In genomic region chr19:47359166-47359931, GRCm38 (mm10) we compare ENCODE assay signal across 8 mouse cellular contexts.
DNase-seq lines count a peak whose midpoint lies in the region; ATAC-seq and TF ChIP-seq lines count a peak whose summit lies in the region.

No protein-coding gene starts in this region.

- no peak overlapping the region for H3K9ac ChIP-seq in hindbrain, embryonic 13.5 days
- H3K9ac ChIP-seq in embryonic facial prominence, embryonic 14.5 days (ENCODE audit: low read depth, low read length) = peak overlapping the region; percentile 46
- no peak overlapping the region for H3K9ac ChIP-seq in liver, adult 2 months (ENCODE audit: low read depth, low read length)
- no peak overlapping the region for H3K9ac ChIP-seq in stomach, embryonic 15.5 days

- H3K4me3 ChIP-seq in hindbrain, embryonic 10.5 days = peak overlapping the region; percentile 34
- H3K4me3 ChIP-seq in hindbrain, embryonic 13.5 days = no peak overlapping the region
- H3K4me3 ChIP-seq in embryonic facial prominence, embryonic 14.5 days (ENCODE audit: low read depth, low read length) = peak overlapping the region; percentile 13; the same call in 1 of the 2 replicates
- H3K4me3 ChIP-seq in liver, adult 2 months (ENCODE audit: insufficient read depth, low read depth, low read length) = peak overlapping the region; percentile 16
- H3K4me3 ChIP-seq in stomach, embryonic 15.5 days (replicated peaks) = peak overlapping the region; percentile 20

- no peak for ATAC-seq in hindbrain, embryonic 13.5 days (ENCODE audit: low FRiP score)
- peak; percentile 5; the same call in 1 of the 2 replicates for ATAC-seq in embryonic facial prominence, embryonic 14.5 days (ENCODE audit: low read depth)
- ATAC-seq in stomach, embryonic 15.5 days (ENCODE audit: insufficient read depth, low FRiP score, low read depth) = 0 out of 2 replicates have a peak, but pooled peaks have one; percentile 11

- H3K4me1 ChIP-seq in hindbrain, embryonic 10.5 days (replicated peaks) = peaks cover 65% of the 10 kb centered on the region
- H3K4me1 ChIP-seq in hindbrain, embryonic 13.5 days (replicated peaks) = peaks cover 24% of the 10 kb centered on the region
- no peaks in the 10 kb centered on the region; the same call in 1 of the 2 replicates for H3K4me1 ChIP-seq in embryonic facial prominence, embryonic 14.5 days (ENCODE audit: control insufficient read depth, insufficient read depth, low read length)
- no peaks in the 10 kb centered on the region for H3K4me1 ChIP-seq in liver, adult 2 months (ENCODE audit: control insufficient read depth, insufficient read depth, low read length)
- H3K4me1 ChIP-seq in stomach, embryonic 15.5 days = 0 out of 2 replicates have a peak, but pooled peaks cover 5% of the 10 kb centered on the region

- H3K4me2 ChIP-seq in hindbrain, embryonic 13.5 days = no peak overlapping the region; the same call in 1 of the 2 replicates
- H3K4me2 ChIP-seq in embryonic facial prominence, embryonic 14.5 days (ENCODE audit: low read depth, low read length) = peak overlapping the region; percentile 30
- H3K4me2 ChIP-seq in stomach, embryonic 15.5 days = peak overlapping the region; percentile 36

- H3K36me3 ChIP-seq in hindbrain, embryonic 10.5 days = peaks cover 32% of the 10 kb centered on the region
- H3K36me3 ChIP-seq in hindbrain, embryonic 13.5 days = no peaks in the 10 kb centered on the region
- H3K36me3 ChIP-seq in embryonic facial prominence, embryonic 14.5 days (ENCODE audit: control insufficient read depth, insufficient read depth, low read length) = peaks cover 23% of the 10 kb centered on the region; the same call in 1 of the 2 replicates
- H3K36me3 ChIP-seq in liver, adult 2 months (ENCODE audit: control insufficient read depth, insufficient read depth, low read length) = no peaks in the 10 kb centered on the region; the same call in 1 of the 2 replicates
- H3K36me3 ChIP-seq in stomach, embryonic 15.5 days = 0 out of 2 replicates have a peak, but pooled peaks cover 6% of the 10 kb centered on the region

- intact Hi-C loops in left cerebral cortex, postnatal 10 days (cut with DNase I) = loop anchor here (10.0 kb wide), 1 partner anchor 465 kb away; no protein-coding TSS in a partner anchor

- no peaks in the 10 kb centered on the region; the same call in 1 of the 2 replicates for H3K27me3 ChIP-seq in hindbrain, embryonic 10.5 days (ENCODE audit: insufficient read depth, poor library complexity, severe bottlenecking)
- H3K27me3 ChIP-seq in hindbrain, embryonic 13.5 days = no peaks in the 10 kb centered on the region; the same call in 1 of the 2 replicates
- no peaks in the 10 kb centered on the region for H3K27me3 ChIP-seq in embryonic facial prominence, embryonic 14.5 days (replicated peaks; ENCODE audit: control insufficient read depth, insufficient read depth, low read length)
- no peaks in the 10 kb centered on the region for H3K27me3 ChIP-seq in liver, adult 2 months (ENCODE audit: control insufficient read depth, insufficient read depth, low read length)
- no peaks in the 10 kb centered on the region for H3K27me3 ChIP-seq in stomach, embryonic 15.5 days (replicated peaks)

- TF ChIP-seq CTCF in liver, adult 2 months (IDR thresholded peaks at IDR 0.05; ENCODE audit: low read depth, low read length) = no peak

- H3K79me2 ChIP-seq in liver, adult 2 months (ENCODE audit: control insufficient read depth, insufficient read depth, low read length) = no peaks in the 10 kb centered on the region

- H3K27ac ChIP-seq in hindbrain, embryonic 10.5 days = peak overlapping the region; percentile 62
- no peak overlapping the region; the same call in 1 of the 2 replicates for H3K27ac ChIP-seq in hindbrain, embryonic 13.5 days
- H3K27ac ChIP-seq in embryonic facial prominence, embryonic 14.5 days (replicated peaks; ENCODE audit: low read depth, low read length) = peak overlapping the region; percentile 41
- no peak overlapping the region for H3K27ac ChIP-seq in liver, adult 2 months (replicated peaks; ENCODE audit: insufficient read depth, low read depth, low read length)
- no peak overlapping the region; the same call in none of the 2 replicates for H3K27ac ChIP-seq in stomach, embryonic 15.5 days

- no peaks in the 10 kb centered on the region for H3K9me3 ChIP-seq in hindbrain, embryonic 10.5 days
- no peaks in the 10 kb centered on the region for H3K9me3 ChIP-seq in hindbrain, embryonic 13.5 days
- no peaks in the 10 kb centered on the region for H3K9me3 ChIP-seq in embryonic facial prominence, embryonic 14.5 days (ENCODE audit: control insufficient read depth, low read length)
- no peaks in the 10 kb centered on the region for H3K9me3 ChIP-seq in stomach, embryonic 15.5 days

- DNase-seq in hindbrain, embryonic 10.5 days (ENCODE audit: low spot score) = no peak
- no peak for DNase-seq in embryonic facial prominence, embryonic 14.5 days (ENCODE audit: low spot score)
- no peak for DNase-seq in liver, adult 2 months (ENCODE audit: extremely low read depth, low read depth, low spot score)
- no peak for DNase-seq in frontal cortex, postnatal 10 days (ENCODE audit: low spot score in 2 of 2)
- DNase-seq in ovary, postnatal 14 days (ENCODE audit: low spot score) = no peak
- no peak for DNase-seq in left cerebral cortex, postnatal 10 days (ENCODE audit: extremely low spot score in 1 of 2, low spot score in 2 of 2)

- no peak for TF ChIP-seq POLR2A in liver, adult 2 months (IDR thresholded peaks at IDR 0.05; ENCODE audit: extremely low read depth, insufficient read depth, low read length)

- 52% methylated on average over 15 of the region's 15 CpGs for WGBS in hindbrain, embryonic 10.5 days
- WGBS in hindbrain, embryonic 13.5 days = 53% methylated on average over 15 of the region's 15 CpGs
- WGBS in embryonic facial prominence, embryonic 14.5 days = 28% methylated on average over 15 of the region's 15 CpGs
- 73% methylated on average over 15 of the region's 15 CpGs for WGBS in liver, adult 2 months
- WGBS in stomach, embryonic 15.5 days = 51% methylated on average over 15 of the region's 15 CpGs

Comparison
In these comparisons a context has a peak if more than half of its experiments do, and no peak if none do; other contexts are left out.
1. H3K27ac ChIP-seq: peak in hindbrain, embryonic 10.5 days (single experiment) and embryonic facial prominence, embryonic 14.5 days (single experiment); none in hindbrain, embryonic 13.5 days (single experiment), liver, adult 2 months (single experiment) and stomach, embryonic 15.5 days (single experiment).